Comparison of ENCODE assay signal across 9 mouse cellular contexts in genomic region chr4:141598894-141599250, GRCm38 (mm10). TPM values are rescaled to one million over a fixed set of nuclear protein-coding genes. Genes with fewer than 3 reads are reported as not detected.
DNase-seq lines count a peak whose midpoint lies in the region; ATAC-seq lines count a peak whose summit lies in the region.
"Had no signal": no experiment of that assay in that cellular context is flagged by ENCODE, and none has a peak within 500 bp of the region (broad histone marks: within the 10 kb centered on the region; RNA-seq: fewer than 3 reads in every experiment).

No protein-coding gene starts in this region.

- H3K4me2 ChIP-seq in kidney, embryonic 16.5 days (replicated peaks; ENCODE audit: low read depth, low read length) = peak overlapping the region; percentile 82
- H3K4me2 ChIP-seq in hindbrain, embryonic 16.5 days (ENCODE audit: low read length) = peak overlapping the region; percentile 94
- H3K4me2 ChIP-seq in midbrain, embryonic 16.5 days (ENCODE audit: low read length) = peak overlapping the region; percentile 92

- peaks cover 27% of the 10 kb centered on the region for H3K4me1 ChIP-seq in kidney, embryonic 16.5 days (ENCODE audit: insufficient read depth, low read length)
- peaks cover 18% of the 10 kb centered on the region for H3K4me1 ChIP-seq in hindbrain, embryonic 16.5 days (ENCODE audit: control insufficient read depth, insufficient read depth, low read depth, low read length)
- peaks cover 10% of the 10 kb centered on the region for H3K4me1 ChIP-seq in midbrain, embryonic 16.5 days (ENCODE audit: control insufficient read depth, insufficient read depth, low read length)

- H3K9ac ChIP-seq in kidney, embryonic 16.5 days (replicated peaks; ENCODE audit: low read length) = peak overlapping the region; percentile 77
- peak overlapping the region; percentile 81 for H3K9ac ChIP-seq in hindbrain, embryonic 16.5 days (ENCODE audit: low read depth, low read length)
- peak overlapping the region; percentile 78 for H3K9ac ChIP-seq in midbrain, embryonic 16.5 days (ENCODE audit: low read depth, low read length)

- peak overlapping the region; percentile 93 for H3K27ac ChIP-seq in kidney, embryonic 16.5 days (ENCODE audit: low read length)
- H3K27ac ChIP-seq in hindbrain, embryonic 16.5 days (ENCODE audit: low read depth, low read length) = no peak overlapping the region
- H3K27ac ChIP-seq in midbrain, embryonic 16.5 days (ENCODE audit: low read length) = no peak overlapping the region

- H3K27me3 ChIP-seq in kidney, embryonic 16.5 days (ENCODE audit: insufficient read depth, low read length) = no peaks in the 10 kb centered on the region
- no peaks in the 10 kb centered on the region; the same call in 1 of the 2 replicates for H3K27me3 ChIP-seq in hindbrain, embryonic 16.5 days (replicated peaks; ENCODE audit: control insufficient read depth, insufficient read depth, low read length)
- no peaks in the 10 kb centered on the region for H3K27me3 ChIP-seq in midbrain, embryonic 16.5 days (ENCODE audit: control insufficient read depth, insufficient read depth, low read depth, low read length)

- H3K9me3 ChIP-seq in kidney, embryonic 16.5 days (ENCODE audit: low read length) = no peaks in the 10 kb centered on the region
- no peaks in the 10 kb centered on the region for H3K9me3 ChIP-seq in hindbrain, embryonic 16.5 days (ENCODE audit: control insufficient read depth, low read length)
- no peaks in the 10 kb centered on the region for H3K9me3 ChIP-seq in midbrain, embryonic 16.5 days (replicated peaks; ENCODE audit: control insufficient read depth, low read length, poor library complexity, severe bottlenecking)

- no peak for DNase-seq in kidney, postnatal 10 days
- DNase-seq in embryo, embryonic 11 days = peak; percentile 56
- no peak for DNase-seq in adrenal gland, adult 2 months
- no peak for DNase-seq in frontal cortex, postnatal 10 days (ENCODE audit: low spot score in 2 of 2)
- no peak for DNase-seq in adrenal gland, postnatal 4 days (ENCODE audit: low spot score in 2 of 2)

- peak overlapping the region; percentile 66 for H3K4me3 ChIP-seq in kidney, embryonic 16.5 days (ENCODE audit: low read length)
- peak overlapping the region; percentile 66 for H3K4me3 ChIP-seq in hindbrain, embryonic 16.5 days (ENCODE audit: low read length)
- H3K4me3 ChIP-seq in midbrain, embryonic 16.5 days (ENCODE audit: low read depth, low read length) = peak overlapping the region; percentile 66

- 0% methylated on average over 9 of the region's 9 CpGs for WGBS in kidney, embryonic 16.5 days
- 2% methylated on average over 9 of the region's 9 CpGs for WGBS in hindbrain, embryonic 16.5 days
- WGBS in midbrain, embryonic 16.5 days = 3% methylated on average over 9 of the region's 9 CpGs

- H3K36me3 ChIP-seq in kidney, embryonic 16.5 days (ENCODE audit: insufficient read depth, low read length) = peaks cover 14% of the 10 kb centered on the region
- H3K36me3 ChIP-seq in hindbrain, embryonic 16.5 days (ENCODE audit: control insufficient read depth, insufficient read depth, low read length) = no peaks in the 10 kb centered on the region
- peaks cover 5% of the 10 kb centered on the region; the same call in 1 of the 2 replicates for H3K36me3 ChIP-seq in midbrain, embryonic 16.5 days (ENCODE audit: control insufficient read depth, insufficient read depth, low read length)

- ATAC-seq in kidney, embryonic 16.5 days (ENCODE audit: low FRiP score, low TSS enrichment) = no peak
- ATAC-seq in hindbrain, embryonic 16.5 days = no peak
- ATAC-seq in midbrain, embryonic 16.5 days = no peak

RNA-seq across cellular contexts. Expression of gene Fblim1, which starts 7.0 kb away (rescaled TPM):
- 76.4 and 85.2 TPM in 2 replicates for polyA plus RNA-seq in kidney, embryonic 16.5 days (2015; fragmentation: Nextera tagmentation; extraction: Ambion mirVana)
- polyA plus RNA-seq in hindbrain, embryonic 16.5 days (2015; fragmentation: Nextera tagmentation; extraction: Ambion mirVana) = 42.9 and 51.5 TPM in 2 replicates
- 35.6 and 37.8 TPM in 2 replicates for polyA plus RNA-seq in midbrain, embryonic 16.5 days (2015; fragmentation: Nextera tagmentation; extraction: Ambion mirVana)
- 10 to 100 TPM in 1 of 2 experiments, 1 to 10 TPM in 1; 9.0 to 23.0 TPM for total RNA-seq in adrenal gland, adult 2 months (2021)
- polyA plus RNA-seq in adrenal gland, adult 2 months (2012; rRNA removed) = 10.4 and 12.8 TPM in 2 replicates
- total RNA-seq in adrenal gland, postnatal 4 days (2021) = 10 to 100 TPM; 24.9 to 32.1 TPM
- total RNA-seq: MEL had no signal

RNA-seq across cellular contexts. Expression of gene Tmem82, which starts 19.6 kb away (rescaled TPM):
- 4.3 and 5.4 TPM in 2 replicates for polyA plus RNA-seq in kidney, embryonic 16.5 days (2015; fragmentation: Nextera tagmentation; extraction: Ambion mirVana)
- polyA plus RNA-seq in hindbrain, embryonic 16.5 days (2015; fragmentation: Nextera tagmentation; extraction: Ambion mirVana) = 0.34 and 0.45 TPM in 2 replicates
- 0.14 and 0.43 TPM in 2 replicates for polyA plus RNA-seq in midbrain, embryonic 16.5 days (2015; fragmentation: Nextera tagmentation; extraction: Ambion mirVana)
- 1 to 10 TPM in 1 of 2 experiments, under 1 TPM in 1; 0.93 to 1.6 TPM for total RNA-seq in adrenal gland, adult 2 months (2021)
- polyA plus RNA-seq in adrenal gland, adult 2 months (2012; rRNA removed) = 2.8 TPM in 2 replicates
- total RNA-seq in adrenal gland, postnatal 4 days (2021) = 1 to 10 TPM; 3.7 to 3.8 TPM
- total RNA-seq: MEL had no signal

RNA-seq across cellular contexts. Expression of gene Slc25a34, which starts 24.7 kb away (rescaled TPM):
- 0.54 and 0.69 TPM in 2 replicates for polyA plus RNA-seq in kidney, embryonic 16.5 days (2015; fragmentation: Nextera tagmentation; extraction: Ambion mirVana)
- polyA plus RNA-seq in hindbrain, embryonic 16.5 days (2015; fragmentation: Nextera tagmentation; extraction: Ambion mirVana) = 0.54 and 0.81 TPM in 2 replicates
- 0.27 and 0.45 TPM in 2 replicates for polyA plus RNA-seq in midbrain, embryonic 16.5 days (2015; fragmentation: Nextera tagmentation; extraction: Ambion mirVana)
- total RNA-seq in adrenal gland, adult 2 months (2021) = 10 to 100 TPM in 1 of 2 experiments, 1 to 10 TPM in 1; 9.2 to 14.2 TPM
- polyA plus RNA-seq in adrenal gland, adult 2 months (2012; rRNA removed) = 4.3 and 5.7 TPM in 2 replicates
- 1 to 10 TPM; 7.4 to 9.5 TPM for total RNA-seq in adrenal gland, postnatal 4 days (2021)
- total RNA-seq: MEL had no signal
